Mouse (Mus musculus) small intestine, adult 2 months (tissue): ENCODE data around the gene Ppp4r3a. TPM values are rescaled to one million over a fixed set of nuclear protein-coding genes. Genes with fewer than 3 reads are reported as not detected.

Source experiments
- H3K27ac ChIP-seq: fragments of 200-500 bp; 2 replicates; pipeline ENCODE4 v1.5.1; 2012; ENCODE audit warnings: low read depth, low read length, control low read depth, inconsistent platforms; ENCODE audit not compliant: insufficient read depth
- H3K27me3 ChIP-seq: fragments of 200-500 bp; 2 replicates; pipeline ENCODE4 v1.6.1; 2012; ENCODE audit warnings: mild to moderate bottlenecking, moderate library complexity, low read length, inconsistent platforms; ENCODE audit not compliant: control insufficient read depth, insufficient read depth
- H3K36me3 ChIP-seq: fragments of 200-500 bp; 2 replicates; pipeline ENCODE4 v1.6.1; 2012; ENCODE audit warnings: mild to moderate bottlenecking, low read length, control low read depth, inconsistent platforms; ENCODE audit not compliant: control insufficient read depth, insufficient read depth
- H3K4me1 ChIP-seq: fragments of 200-500 bp; 2 replicates; pipeline ENCODE4 v1.6.1; 2012; ENCODE audit warnings: low read length, inconsistent platforms, mixed read lengths; ENCODE audit not compliant: control insufficient read depth, insufficient read depth, insufficient read length
- H3K4me3 ChIP-seq: fragments of 200-500 bp; 2 replicates; pipeline ENCODE4 v1.5.1; 2012; ENCODE audit warnings: low read depth, mild to moderate bottlenecking, control low read depth, inconsistent platforms, low read length, moderate library complexity
- CTCF ChIP-seq: fragments of 200-500 bp; IDR thresholded peaks from 2 replicates; pipeline ENCODE4 v1.5.1; 2012; ENCODE audit warnings: low read depth, mild to moderate bottlenecking, control low read depth, inconsistent platforms, low read length, moderate library complexity, mixed read lengths; ENCODE audit not compliant: insufficient replicate concordance, insufficient read length; ENCODE audit errors: extremely low read depth
- POLR2A ChIP-seq: fragments of 200-500 bp; IDR thresholded peaks from 2 replicates; pipeline ENCODE4 v1.6.1; 2012; ENCODE audit warnings: low read depth, mild to moderate bottlenecking, control low read depth, inconsistent platforms, low read length, moderate library complexity
- WGBS: fragments of 180-500 bp; shearing (Covaris S2); methylation state at CpG from one replicate; pipeline ENCODE4 v1.1.7; 2018; 5-methylcytosine and 5-hydroxymethylcytosine counted together
- polyA plus RNA-seq: library from polyadenylated mRNA; depleted of rRNA; stranded (reverse); fragments of >200 nt; gene quantifications from 2 replicates; pipeline ENCODE4 v1.2.3, GENCODE M21; 2012

The Ppp4r3a gene
- polyA plus RNA-seq, 1 experiment: 9.2 TPM

DNA sequence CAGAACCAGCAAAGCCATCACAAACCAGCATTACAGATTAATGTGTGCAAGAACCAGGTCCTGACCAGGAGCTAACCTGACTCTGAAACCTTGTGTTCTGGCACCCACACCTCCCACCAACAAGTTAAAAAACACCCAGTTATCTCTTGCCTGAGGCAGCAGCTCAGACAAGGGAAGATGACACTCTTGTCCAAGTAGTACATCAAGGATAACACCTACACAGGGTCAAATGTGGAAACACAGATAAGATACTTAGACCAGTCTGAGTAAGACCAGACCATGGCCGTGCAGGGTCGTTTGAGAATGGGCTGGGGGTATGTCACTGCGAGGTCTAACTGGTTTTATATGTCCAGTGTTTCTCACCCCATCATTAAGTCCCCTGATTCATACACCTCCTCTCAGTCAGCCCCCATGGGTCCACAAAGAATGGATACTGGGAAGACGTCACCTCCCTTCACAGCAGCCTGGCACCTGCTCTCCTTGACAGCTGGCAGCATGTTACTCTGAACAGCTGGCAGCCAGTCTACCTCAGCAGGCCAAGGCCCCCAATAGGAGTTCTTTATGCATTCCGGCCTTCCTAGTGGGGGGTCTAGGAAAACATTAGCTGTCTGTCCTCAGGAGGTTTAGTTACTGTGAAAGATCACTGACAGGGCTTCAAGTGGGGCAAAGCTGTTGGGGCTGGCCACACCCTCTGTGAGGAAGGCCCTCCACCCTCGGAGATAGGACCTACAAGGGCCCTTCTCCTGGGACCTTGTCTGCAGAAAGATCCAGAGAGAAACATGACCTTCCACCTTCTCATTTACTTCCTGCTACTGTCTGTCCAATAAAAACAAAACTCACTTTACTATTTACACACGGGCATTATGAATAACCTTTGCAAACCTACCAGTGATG, 84.2 kb downstream of the Ppp4r3a start:
- 47% methylated on average over 7 of the region's 7 CpGs for WGBS
- Histone ChIP-seq H3K4me1 (peaks cover 64% of the 10 kb centered on the region), H3K36me3 (no peaks in the 10 kb centered on the region), H3K27me3 (no peaks in the 10 kb centered on the region), H3K4me3 (no peak overlapping the region), H3K27ac (peak overlapping the region; percentile 23)
- TF ChIP-seq CTCF (no peak), POLR2A (no peak)

GRCm38 (mm10) chr12:100998564-100998962, 84.9 kb downstream of the Ppp4r3a start:
- peak overlapping the region; percentile 23 for H3K27ac ChIP-seq
- 23% methylated on average over 8 of the region's 8 CpGs for WGBS

GRCm38 (mm10) chr12:100997830-100998563, 85.5 kb downstream of the Ppp4r3a start:
- TF ChIP-seq CTCF: no peak
- no peak for TF ChIP-seq POLR2A
- H3K27ac ChIP-seq: peak overlapping the region; percentile 20; the same call in 1 of the 2 replicates
- H3K36me3 ChIP-seq: no peaks in the 10 kb centered on the region
- WGBS: 12% methylated on average over 10 of the region's 10 CpGs
- peaks cover 60% of the 10 kb centered on the region for H3K4me1 ChIP-seq
- H3K4me3 ChIP-seq: no peak overlapping the region
- H3K27me3 ChIP-seq: no peaks in the 10 kb centered on the region

More at GRCm38 (mm10) chr12:100998564-100998962, 84.9 kb downstream of the Ppp4r3a start:
- no peaks in the 10 kb centered on the region for H3K27me3 ChIP-seq
- no peaks in the 10 kb centered on the region for H3K36me3 ChIP-seq
- no peak for TF ChIP-seq CTCF
- no peak for TF ChIP-seq POLR2A
- peaks cover 62% of the 10 kb centered on the region for H3K4me1 ChIP-seq
- no peak overlapping the region for H3K4me3 ChIP-seq

GRCm38 (mm10) chr12:100996378-100996898, 87.1 kb downstream of the Ppp4r3a start:
- peaks cover 48% of the 10 kb centered on the region for H3K4me1 ChIP-seq
- WGBS: 66% methylated on average over 5 of the region's 5 CpGs
- H3K27ac ChIP-seq: no peak overlapping the region
- no peak overlapping the region for H3K4me3 ChIP-seq
- TF ChIP-seq CTCF (no peak), POLR2A (no peak)
- no peaks in the 10 kb centered on the region for H3K36me3 ChIP-seq
- H3K27me3 ChIP-seq: no peaks in the 10 kb centered on the region

DNA sequence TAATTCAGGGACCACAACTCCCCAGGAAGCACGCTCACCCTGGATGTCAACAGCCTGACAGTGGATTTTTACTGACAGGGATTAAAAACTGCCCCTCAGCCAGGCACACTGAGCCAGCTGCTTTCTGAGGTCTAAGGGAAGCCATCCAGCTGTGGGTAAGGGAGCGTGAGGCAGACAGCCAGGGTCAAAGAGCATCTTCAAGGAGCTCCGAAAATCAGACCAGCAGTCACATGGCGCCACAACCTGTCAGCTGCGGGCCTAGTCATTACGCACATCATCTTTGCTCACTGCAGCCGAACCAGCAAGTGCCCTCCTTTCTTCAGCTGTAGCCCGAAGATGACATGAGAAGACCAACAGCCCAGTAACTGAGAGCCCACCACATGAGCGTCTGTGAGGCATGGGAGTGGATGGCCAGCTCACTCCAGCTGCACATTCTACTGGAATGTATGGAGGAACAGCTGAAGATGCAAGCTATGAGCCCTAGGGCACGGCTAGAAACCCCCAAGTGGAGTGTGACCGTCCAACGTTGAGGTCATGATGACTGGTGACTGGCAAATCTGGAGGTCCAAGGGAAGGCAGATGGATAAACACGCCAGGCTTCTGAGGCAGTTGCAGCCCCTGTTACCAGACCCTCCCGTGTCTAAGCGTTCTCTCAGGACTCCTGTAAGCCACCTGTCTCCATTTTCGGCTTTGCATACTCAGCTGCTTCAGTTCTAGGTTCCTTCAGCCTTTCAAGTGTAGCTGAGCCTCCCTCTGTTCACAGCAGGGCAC, 87.7 kb downstream of the Ppp4r3a start:
- H3K27ac ChIP-seq: no peak overlapping the region; the same call in 1 of the 2 replicates
- H3K4me3 ChIP-seq: no peak overlapping the region
- TF ChIP-seq CTCF: no peak
- no peaks in the 10 kb centered on the region for H3K27me3 ChIP-seq
- no peaks in the 10 kb centered on the region for H3K36me3 ChIP-seq
- WGBS: 78% methylated on average over 16 of the region's 16 CpGs
- H3K4me1 ChIP-seq: peaks cover 48% of the 10 kb centered on the region

DNA sequence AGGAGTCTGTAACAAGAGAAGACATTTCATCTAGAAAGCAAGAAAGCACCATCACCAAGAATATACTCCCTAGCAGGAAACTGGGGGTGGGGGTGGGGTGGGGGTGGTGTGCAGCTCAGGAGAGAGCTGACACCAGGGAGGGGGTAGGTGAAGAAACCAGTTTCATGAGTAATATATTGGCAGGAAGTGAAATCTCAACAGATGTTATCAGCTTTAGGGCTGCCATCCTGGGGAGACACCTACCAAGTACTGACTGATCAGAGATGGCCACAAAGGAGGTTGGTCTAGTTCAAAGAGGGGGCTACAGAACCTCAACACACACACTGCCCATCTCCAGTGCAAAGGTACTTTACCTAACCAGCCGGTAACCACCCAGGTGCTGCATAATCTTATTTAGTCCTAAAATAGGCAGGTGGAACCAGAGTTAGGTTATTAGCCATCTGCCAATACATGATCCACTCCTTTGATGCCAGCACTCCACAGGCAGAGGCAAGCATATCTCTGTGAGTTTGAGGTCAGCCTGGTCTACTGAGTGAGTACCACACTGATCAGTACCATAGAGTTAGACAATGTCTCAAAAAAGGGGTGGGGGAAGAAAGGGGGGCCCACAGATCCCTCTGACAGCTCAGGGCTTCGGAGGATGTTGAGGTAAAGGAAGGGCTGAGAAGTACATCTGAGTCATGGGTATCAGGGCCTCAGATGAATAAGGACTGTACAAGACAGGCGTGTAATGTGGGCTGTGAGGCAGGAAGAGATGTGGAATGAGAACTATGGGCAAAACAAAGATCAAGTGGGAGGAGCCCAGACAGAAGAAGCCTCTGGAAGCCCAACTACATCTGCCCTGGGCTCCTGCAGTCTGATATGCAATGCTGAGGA, 89.1 kb downstream of the Ppp4r3a start:
- H3K36me3 ChIP-seq: no peaks in the 10 kb centered on the region
- H3K4me3 ChIP-seq: no peak overlapping the region
- H3K4me1 ChIP-seq: peaks cover 38% of the 10 kb centered on the region
- H3K27me3 ChIP-seq: no peaks in the 10 kb centered on the region
- peak overlapping the region; percentile 37 for H3K27ac ChIP-seq
- 74% methylated on average over 3 of the region's 3 CpGs for WGBS
- TF ChIP-seq POLR2A (no peak), CTCF (no peak)
